Mouse (Mus musculus): Measurements from ENCODE around the gene Tdrd9. TPM values are rescaled to one million over a fixed set of nuclear protein-coding genes. Genes with fewer than 3 reads are reported as not detected.
A peak's percentile ranks its signal among the peaks of the same experiment; 100 is the strongest.

The Tdrd9 gene
- total RNA-seq, 2 experiments from 2014 or later = 0.22 to 0.54 TPM

DNA sequence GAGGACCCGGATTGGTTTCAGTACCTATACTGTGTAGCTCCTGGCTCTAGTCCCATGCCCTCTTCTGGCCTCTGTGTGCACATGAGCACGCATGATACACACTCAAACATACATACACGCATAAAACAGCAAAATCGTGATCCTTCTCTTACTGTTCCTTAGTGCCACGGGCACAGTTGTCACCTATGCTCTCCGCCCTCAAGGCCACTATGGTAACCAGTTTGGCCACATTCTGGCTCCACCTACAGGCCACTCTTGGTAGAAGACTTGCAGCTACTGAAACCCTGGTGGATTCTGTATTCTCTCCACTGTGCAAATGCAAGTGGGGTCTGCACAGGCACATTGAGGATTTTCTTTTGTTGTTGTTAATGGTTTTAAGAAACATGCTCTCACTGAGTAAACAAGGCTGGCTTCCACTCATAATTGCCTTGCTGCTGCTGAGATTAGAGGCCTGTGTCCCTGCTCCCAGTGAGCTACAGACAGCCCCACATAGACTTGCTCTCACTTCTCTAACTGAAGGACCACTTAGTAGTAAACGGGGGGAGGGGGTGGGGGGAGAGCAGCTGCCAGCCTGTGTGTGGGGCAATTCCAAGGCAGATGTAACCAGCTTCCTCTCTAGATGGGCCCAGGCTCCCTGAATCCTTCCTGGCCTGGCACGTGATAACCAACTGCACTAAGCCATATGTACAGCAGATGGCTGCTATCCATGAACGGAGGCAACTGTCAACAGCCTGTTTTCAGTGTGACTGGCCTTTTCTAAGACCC is 13.1 kb upstream of the Tdrd9 start:
- peak; percentile 67 to 90 for DNase-seq

DNA sequence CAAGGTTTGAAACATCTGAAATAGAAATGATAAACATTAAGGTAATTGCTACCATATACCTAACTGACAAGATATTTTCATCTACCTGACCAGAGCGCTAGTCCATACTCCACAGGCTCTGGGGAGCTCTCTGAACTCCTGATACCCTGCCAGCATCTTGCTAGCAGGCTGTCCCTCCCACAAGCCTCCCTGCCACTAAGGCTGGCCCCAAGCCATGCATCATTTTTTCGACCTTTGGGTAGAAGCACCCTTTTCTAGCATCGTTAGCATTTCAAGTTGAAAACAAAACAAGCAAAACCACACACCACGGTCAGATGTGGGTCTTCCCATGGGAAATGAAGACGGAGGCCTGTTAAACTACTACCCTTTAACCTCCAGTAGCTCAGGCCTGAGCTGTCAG is 8.0 kb upstream of the Tdrd9 start:
- DNase-seq = no peak

DNA sequence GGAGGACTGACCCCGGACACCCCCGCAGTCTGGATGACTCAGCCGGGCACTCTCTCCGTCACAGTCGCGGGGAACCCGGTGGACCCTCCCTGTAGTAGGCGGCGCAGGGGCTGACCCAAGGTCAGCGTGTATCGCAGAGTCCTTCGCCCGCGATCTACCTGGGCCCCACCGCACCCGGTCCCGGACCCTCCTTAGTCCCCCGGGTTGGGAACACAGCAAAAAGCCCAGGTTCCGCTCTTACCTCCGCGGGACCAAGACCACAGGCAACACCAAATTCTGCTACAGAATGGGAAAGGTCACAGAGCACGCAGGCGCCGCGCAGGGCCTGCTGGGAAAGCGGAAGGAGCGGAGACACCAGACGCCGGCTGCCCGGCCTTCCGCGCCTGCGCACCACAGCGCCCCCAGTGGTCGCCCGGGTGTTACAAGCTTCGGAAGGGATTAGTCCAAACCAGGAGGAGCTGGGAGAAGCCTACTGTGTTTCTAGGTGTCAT is 4.6 kb upstream of the Tdrd9 start, which contains the start of gene Atp5mpl:
Gene Atp5mpl, minus strand, starts transcription at position 295 of the 491 bp plus-strand sequence.
- DNase-seq = peak; percentile 95 to 99

DNA sequence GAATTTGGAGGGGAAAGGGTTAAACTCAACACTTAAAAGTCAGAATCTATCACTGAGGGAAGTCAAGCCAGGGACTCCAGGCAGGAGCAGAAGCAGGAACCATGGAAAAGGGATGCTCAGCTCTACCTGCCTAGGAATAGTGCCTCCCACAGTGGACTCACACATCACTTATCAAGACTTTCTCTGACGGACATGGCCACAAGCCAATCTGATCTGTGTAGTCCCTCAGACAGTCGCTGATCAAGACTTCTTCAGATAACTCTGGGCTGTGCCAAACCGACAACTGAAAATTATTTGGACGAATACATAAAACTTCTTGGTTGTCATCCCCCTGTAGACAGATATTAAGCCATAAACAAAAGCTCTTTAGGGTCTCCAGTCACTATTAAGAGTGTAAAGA is 1.3 kb upstream of the Tdrd9 start:
- DNase-seq = no peak

DNA sequence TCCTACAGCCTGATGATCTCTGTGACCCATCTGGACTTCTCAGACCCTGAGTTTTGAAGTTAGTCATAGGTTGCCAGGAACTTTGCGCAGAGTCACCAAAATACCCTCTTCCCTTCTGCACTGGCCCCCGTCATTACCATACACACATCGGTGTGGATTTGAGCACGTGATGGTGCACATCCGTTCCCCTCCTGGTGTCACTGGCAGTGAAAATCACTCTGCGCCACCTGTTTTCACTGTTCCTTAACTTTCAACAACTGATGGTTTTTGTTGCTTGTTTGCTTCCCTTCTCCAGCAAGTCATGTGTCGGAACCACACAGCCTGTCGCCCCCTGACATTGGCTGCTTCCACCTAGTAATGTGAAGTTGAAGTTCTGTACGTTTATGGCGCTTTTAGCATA is 1.1 kb downstream of the Tdrd9 start:
- no peak for DNase-seq

DNA sequence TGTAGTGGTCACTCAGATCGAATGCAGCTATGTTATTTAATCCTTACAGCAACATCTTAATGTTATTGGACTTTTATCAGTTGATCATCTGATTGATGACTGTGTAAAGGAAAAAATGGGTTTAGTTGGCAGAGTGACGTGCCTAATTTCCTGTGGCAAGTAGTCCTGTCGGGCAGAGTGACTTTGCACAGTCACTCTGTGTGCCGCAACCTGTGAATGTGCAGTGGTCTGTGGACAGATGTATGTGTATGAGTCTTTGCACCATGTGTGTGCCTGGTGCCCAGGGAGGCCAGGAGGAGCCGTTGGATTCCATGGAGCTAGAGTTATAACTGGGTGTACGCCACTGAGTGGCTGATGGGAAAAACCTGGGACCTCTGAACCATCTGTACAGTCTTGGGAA is 3.2 kb downstream of the Tdrd9 start:
- DNase-seq = no peak

DNA sequence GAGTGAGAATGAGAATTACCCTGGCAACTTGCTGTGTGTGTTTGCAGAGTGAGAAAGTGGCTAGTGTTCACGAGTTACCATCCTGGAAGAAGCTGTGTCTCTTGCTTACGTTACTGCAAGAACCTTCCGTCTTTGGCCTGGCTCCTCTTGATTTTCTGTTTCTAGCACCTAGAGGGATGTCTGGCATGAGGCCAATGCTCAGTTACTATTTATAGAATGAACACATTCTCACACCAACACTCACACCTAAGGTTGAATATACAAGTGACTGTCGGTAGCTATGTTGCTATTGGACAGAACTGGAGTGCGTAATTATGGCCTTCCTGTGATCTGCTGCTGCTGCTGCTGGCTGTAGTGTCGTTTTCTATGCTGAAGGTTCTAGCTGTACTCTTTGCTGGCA is 5.8 kb downstream of the Tdrd9 start:
- DNase-seq = peak; percentile 23 to 35

DNA sequence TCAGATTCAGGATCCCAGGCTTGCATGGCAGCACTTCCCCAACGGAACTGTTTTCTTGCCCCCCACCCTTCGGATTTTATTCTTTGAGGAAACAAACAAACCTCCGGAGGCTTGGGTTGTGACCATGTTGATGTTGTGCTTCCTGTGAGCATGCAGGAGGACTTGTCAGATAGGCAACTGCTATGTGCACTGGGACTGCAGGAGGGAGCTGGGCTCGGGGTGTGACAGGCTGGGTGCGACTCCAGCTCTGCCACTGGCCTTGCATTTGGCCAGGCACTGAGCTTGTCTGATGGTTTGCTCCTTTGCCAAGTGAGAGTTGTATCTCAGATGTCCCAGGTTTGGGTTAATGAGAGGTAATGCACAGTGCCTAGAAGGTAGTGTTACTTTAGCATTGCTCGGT is 6.9 kb downstream of the Tdrd9 start:
- DNase-seq = no peak

DNA sequence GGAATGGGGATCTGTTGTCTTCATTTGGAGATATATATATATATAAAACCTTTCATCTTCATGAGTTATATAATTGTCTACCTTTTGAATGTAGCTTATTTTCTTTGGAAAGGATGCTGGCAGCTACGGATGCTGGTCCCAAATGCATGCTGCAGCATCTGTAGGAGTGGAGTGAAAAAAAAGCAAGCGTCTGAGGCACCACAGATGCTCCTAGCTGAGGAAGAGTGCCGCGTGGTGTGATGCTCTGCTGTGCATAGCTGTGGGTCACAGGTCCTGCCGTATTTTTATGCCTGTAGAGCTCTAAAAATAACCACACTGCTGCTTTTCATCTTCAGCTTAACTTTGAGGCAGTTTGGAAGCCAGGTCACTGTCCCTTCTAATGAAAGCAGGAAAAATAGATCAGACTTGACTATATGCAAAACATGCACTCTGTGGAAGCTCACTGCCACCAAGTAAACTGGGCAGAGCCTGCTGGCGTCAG is 9.6 kb downstream of the Tdrd9 start, which contains the start of gene Rd3l:
Gene Rd3l, minus strand, starts transcription at position 431 of the 481 bp plus-strand sequence.
- DNase-seq = no peak

DNA sequence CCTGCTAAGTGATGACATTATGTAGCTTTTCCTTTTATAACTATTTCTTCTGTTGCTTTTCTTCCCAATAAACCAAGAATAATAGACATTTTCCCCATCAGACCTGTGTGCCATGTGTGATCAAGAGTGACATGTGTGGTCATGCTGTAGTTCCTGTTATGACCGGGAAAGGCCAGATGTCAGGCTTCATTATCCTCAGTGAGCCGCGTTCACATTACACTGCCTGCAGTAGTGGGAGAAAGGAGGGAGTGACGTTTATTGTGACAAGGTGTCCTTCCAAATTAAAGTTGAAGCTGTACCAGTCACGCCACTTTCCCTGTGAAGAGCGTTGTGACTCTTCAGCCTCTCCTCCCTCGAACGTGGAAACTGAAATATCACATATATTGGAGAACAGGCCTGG is 10.5 kb downstream of the Tdrd9 start:
- no peak for DNase-seq

DNA sequence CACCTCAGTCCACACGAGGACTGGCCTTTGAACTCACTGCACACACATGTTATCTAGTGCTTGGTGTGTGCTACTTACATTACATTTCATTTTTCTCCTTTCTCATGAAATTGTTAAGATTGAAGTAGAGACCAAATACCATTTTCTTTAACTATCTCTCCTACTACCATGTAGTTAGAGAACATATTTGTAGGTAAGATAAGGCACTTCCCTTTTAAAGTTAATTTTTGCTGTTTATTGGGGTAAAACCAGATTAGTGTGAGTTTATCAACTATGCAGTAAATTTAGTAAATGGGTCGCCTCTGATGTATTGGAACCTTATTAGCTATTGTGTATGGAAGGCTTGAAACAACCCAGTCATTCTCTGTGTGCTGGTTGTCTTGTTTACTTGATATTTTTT is 11.8 kb downstream of the Tdrd9 start:
- no peak for DNase-seq

DNA sequence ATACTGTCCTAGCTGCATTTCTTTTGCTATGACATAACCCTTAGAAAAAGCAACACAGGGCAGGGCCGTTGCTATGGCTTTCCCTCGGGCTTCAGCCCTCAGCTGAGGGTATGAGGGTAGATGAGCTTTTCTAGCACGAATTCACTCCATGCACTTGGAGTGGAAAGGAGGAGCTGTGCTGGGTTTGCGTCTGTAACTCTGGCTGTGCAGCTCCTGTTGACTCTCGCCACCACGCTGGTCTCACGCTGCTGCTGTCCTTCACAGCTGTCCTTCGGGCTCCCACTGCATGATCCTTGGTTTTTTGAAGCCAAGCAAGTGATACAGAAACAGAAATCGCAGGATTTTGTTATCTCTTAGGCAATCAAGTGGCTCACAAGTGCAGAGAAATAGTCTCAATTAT is 15.4 kb downstream of the Tdrd9 start:
- DNase-seq = no peak

DNA sequence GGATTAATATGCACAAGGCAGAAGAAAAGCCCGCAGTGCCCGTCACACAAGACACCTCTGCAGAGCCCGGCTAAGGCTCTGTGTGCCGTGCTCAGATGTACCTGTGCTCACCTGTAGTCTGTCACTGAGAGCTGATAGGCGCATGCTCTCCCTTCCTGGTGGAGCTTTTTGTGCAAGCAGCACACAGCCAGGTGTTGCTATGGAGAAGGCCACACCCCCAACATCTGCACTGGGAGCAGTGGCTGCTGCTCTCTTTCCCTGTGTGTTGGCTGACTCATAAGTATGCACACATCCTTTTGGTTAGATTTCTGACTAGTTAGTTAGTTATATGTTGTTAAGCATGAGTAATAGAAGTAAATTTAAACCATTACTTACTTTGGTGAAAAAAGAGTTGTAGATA is 21.3 kb downstream of the Tdrd9 start:
- DNase-seq = no peak

DNA sequence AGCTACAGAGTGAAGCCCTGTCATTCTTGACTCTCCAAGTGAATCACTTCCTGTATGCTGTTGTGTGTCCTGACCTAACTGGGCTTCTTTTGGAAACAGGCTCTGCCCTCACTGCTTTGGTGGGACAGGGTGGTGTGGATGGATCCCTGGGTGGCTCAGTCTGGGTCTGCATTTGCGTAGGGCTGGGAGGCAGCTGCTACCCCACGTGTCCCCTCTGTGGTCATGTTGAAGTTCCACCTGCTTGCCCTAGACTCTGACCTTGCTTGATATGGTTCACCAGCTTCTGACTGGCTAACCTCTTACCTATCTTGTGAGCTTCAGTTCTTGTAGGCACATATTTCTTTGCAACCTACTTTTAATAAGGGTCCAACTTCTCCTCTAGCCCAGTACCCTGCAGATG is 23.8 kb downstream of the Tdrd9 start:
- DNase-seq = no peak

DNA sequence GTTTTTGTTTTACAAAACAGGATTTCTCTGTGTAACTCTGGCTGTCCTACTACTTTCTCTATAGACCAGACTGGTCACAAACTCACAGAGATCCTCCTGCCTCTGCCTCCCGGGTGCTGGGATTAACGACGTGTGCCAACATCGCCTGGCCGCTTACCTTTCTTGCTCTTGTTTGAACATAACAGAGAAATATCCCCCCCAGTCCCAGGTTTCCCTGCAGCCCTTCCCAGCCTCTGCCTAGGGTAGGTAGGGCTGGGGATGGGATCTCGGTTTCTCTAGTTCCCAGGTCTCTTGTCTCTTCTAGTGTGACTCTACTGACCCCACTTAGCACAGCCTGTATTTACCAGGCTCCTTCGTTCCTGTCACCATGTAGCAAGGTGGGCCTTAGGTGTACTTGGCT is 28.4 kb downstream of the Tdrd9 start:
- DNase-seq = no peak

DNA sequence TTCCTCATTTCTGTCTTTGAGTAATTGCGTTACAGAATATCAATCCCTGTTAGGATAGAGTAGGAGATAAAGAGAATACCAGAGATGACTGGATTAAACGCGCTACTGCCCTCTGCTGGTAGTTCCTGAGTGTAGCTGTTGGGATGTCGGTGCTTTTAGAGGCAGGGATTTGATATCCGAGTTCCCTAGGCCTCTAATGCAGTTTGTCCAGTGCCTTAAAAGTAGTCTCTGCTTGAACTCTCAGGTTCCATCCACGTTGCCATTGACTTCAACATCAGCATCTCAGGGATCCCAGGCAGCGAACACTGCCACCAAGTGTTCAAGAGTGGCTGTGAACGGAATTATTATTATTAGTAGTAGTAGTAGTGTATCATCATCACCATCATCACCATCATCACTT is 29.9 kb downstream of the Tdrd9 start:
- peak; percentile 38 to 82 for DNase-seq

DNA sequence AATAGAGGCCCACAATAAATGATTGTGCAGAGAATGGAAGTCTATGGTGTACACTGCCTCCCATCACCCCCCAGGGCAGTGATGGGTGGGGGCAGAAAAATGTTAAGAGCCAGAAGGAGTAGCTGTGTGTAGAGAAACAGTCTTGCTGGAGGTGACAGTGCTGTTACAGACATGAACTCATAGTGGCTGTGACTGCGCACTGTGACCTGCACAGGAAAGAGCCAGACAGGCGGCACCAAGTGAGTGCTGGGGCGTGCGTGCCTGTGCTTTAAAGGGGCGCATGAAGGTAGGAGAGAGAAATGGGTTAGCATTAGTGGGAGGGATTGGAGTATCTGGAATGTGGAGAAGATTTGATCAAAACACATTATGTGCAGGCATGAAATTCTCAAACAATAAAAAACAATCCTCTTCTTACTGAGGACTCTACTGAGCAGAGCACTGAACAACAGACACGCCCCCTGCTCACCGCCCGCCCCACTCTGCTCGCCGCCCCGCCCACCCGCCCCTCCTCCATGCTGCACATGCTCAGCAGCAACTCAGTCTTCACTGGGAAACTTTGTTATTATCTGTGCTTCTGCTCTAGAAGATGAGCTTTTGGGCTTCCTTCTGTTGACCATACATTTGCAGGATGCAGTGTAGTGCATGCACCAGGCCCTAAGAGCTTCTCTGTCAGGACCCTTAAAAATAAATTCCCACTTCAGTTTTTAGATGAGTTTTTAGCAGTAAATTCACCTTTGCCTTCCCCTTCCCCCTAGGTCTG is 41.3 kb downstream of the Tdrd9 start:
- DNase-seq = no peak

DNA sequence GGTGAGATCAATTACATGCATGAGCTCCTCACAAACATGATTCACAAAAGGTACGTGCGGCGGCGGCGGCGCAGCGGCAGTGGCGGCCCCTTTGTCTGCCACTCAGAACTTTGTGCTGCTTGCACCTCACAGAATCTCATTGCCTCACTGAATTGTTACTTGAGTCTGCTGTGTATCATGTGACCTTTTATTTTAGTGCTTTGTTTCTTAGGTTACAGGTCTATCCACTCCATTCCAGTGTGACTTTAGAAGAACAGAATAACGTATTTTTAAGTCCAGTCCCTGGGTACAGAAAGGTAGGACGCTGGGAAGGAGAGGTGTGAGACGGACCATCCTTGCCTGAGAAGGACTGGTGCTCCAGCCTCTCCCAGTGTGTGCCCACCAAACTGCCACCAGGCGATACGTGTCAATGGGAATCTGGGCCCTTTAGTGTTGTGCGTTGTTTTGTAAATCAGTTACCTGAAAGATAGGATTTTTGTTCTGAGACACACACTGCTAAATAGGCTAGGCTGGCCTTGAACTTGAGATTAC is 42.0 kb downstream of the Tdrd9 start:
- DNase-seq = no peak

DNA sequence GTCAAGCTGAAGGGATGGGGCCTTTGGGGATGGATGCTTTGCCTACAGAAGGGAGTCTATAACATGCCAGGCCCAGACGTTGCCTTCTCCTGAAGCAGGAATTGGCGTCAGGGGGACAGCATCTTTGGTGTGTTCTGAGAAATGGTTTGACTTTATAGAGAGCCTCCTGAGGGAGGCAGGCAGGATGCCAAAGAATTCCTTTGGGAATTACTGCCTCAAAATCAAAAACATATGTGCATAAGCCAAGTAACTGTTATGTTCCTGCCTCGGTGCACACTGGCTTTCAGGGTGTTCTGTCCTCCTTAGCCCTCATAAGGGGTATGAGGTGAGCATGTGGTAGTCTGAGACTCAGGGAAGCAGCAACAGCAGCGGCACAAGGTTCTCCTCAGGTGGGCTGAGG is 45.0 kb downstream of the Tdrd9 start:
- DNase-seq = no peak

DNA sequence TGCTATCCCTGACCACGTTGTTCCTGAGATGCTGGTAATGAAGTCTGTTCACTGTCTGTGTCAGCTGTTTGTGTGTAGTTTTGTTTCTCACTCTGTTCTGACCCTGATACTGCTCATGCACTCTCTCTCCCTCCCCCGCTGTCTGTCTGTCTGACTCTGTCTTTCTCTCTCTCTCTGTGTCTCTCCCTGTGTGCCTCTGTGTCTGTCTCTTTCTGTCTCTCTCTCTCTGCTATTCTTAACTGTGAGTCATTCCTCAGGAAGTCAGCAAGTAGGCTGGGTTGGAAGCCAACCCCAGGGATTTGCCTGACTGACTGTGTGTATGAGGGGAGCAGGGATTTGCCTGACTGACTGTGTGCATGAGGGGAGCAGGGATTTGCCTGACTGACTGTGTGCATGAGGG is 51.9 kb downstream of the Tdrd9 start:
- peak in 1 of 2 experiments; percentile 10 for DNase-seq

DNA sequence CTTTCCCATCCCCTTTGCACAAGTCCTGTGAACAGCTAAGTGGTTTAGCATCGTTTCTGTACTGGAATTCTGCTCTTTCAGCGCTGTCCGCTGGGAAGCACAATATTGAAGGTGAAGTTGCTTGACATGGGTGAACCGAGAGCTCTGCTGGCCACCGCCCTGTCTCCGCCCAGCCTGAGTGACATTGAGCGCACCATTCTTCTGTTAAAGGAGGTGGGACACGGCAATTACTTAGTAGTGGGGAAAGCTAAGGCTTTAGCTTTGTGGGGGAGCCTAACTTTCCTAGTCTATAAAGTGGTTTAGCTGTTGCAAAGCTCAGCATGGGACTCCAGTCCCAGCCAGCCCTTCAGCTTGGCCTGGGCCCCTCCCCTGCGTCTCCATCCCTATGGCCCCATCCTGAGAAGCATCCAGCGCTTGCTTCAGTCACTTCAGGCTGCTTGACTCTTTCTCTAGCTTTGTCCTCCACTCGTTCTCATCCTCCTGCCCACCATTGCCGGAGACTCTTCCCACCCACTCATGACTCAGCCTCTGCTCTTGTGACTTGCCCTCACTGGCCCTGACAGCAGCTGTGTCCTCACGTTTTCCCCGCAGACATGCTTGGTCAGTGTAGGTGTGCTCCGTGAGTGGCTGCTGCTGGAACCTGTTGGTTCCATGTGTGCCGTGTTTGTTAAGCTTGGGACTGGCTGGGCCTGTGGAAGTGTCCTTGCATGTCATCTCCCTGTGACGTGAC is 53.4 kb downstream of the Tdrd9 start:
- no peak for DNase-seq

DNA sequence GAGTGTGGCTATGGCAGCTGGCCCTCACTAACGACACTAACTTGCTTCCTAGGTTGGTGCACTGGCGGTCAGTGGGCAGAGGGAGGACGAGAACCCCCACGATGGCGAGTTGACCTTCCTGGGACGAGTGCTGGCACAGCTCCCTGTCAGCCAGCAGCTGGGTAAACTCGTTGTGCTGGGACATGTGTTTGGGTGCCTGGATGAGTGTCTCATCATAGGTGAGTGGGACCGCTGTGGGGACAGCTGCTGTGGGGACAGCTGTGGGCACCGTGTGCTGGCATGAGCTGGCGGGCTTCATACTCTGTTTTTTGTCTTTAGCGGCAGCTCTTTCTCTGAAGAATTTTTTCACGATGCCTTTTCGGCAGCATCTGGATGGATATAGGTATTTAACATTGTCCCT is 54.1 kb downstream of the Tdrd9 start:
- no peak for DNase-seq
